Mouse (Mus musculus) layer of hippocampus, adult 2 months (tissue): ENCODE results near the gene Pbx3. TPM values are rescaled to one million over a fixed set of nuclear protein-coding genes. Genes with fewer than 3 reads are reported as not detected.
A peak's percentile ranks its signal among the peaks of the same experiment; 100 is the strongest.

Experiments used
- DNase-seq, 2 experiments: peaks; one replicate each; pipeline ENCODE4 v3.0.0; 2022; ENCODE audit warnings: low spot score in 2 of 2
- H3K27ac ChIP-seq: fragments of 200-600 bp; 2 replicates; pipeline ENCODE4 v1.8.1; 2022
- H3K4me3 ChIP-seq: fragments of 200-600 bp; 2 replicates; pipeline ENCODE4 v1.8.1; 2022; ENCODE audit warnings: mild to moderate bottlenecking
- CTCF ChIP-seq: fragments of 200-600 bp; conservative IDR thresholded peaks from 2 replicates; pipeline ENCODE4 v1.8.1; 2022; ENCODE audit warnings: antibody characterized with exemption, mild to moderate bottlenecking, moderate library complexity
- long read RNA-seq, 2 experiments: library from polyadenylated mRNA; stranded (forward); transcript quantifications; one replicate each; pipeline ENCODE4 v2.0.0; 2021; ENCODE audit warnings: borderline mapping rate in 2 of 2
- total RNA-seq, 2 experiments: library from RNA; stranded (reverse); gene quantifications; 2 replicates each; pipeline ENCODE4 v1.2.3; 2021

Pbx3 gene
- 1 to 10 TPM; 7.0 TPM for total RNA-seq
- long read RNA-seq, experiment 1, partial matches to known transcripts = 1 of 7 reads
- long read RNA-seq, experiment 1, other reads (novel, unspliced or antisense) = 5 of 7 reads
- long read RNA-seq, experiment 2, partial matches to known transcripts = 1 of 3 reads
- long read RNA-seq, experiment 2, other reads (novel, unspliced or antisense) = 2 of 3 reads

DNA sequence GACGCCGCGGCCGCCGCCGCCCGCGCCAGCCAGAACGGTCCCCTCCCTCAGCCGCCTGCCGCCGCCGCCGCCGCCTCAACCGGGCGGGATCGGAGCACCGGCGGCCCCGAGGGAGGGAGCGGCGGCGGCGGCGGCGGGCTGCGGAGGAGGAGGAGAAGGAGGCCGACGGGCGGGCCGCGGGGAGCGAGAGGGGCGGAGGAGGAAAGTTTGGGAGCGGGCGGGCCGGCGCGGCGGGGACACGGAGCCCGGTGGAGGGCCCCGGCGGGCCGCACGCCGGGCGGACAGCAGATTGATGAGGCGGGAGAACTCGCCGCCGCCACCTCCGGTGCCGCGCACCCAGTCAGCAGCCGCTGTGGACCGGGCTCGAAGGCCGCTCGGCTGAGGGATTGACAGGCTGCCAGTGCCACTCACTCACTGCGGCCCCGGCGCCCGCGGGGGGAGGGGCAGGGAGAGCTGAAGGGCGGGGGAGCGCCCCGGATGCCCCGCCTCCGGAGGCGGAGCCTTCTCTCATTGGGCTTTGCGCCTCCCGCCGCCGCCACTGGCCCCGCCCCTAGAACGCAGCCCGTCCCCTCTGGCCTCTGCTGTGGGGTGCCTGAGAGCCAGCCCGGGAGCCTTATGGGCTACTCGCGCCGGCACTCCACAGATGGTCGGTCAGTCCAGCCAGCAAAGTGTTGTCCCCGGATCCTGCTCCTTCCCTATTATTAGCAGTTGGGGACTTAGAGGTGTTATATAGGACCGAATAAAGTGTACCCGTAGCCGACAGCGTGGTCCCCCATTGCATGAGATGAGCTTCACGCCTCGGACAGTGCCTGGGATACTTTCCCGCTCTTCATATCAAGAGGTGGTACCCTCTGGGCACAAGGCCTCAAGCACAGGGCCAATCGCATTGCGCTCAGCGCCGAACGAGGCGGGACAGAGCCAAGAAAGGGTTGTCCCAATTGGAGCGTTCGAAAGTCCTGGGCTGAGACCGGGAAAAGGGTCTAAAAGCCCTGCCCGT, at the start of gene Pbx3:
Pbx3 (minus strand) TSS at position 838 of the 997 bp plus-strand sequence.
- DNase-seq = peak; percentile 88 to 89
- peak within 1 kb of the TSS; percentile 82 for H3K27ac ChIP-seq
- no peak for TF ChIP-seq CTCF
- H3K4me3 ChIP-seq = peak within 1 kb of the TSS; percentile 66

DNA sequence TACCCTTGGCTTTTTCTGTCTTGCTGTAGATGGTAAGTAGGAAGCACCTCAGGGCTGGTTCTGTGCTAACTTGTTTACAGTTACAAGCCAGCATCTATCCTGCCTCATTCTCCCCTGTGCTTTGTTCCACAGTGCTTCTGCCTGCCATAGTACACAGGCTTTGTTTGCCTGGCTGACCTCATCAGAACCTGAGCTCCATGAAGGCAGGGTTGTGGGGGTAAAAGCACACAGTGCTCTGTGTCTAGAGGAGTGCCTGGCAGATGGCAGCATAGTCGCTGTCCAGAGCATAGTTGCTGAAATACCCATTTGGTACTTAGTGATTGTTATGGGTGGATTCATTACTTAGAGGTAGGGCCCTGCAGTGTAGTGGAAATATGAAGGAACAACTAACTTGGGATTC, 47.3 kb upstream of the Pbx3 start:
- TF ChIP-seq CTCF = no peak
- no peak overlapping the region for H3K27ac ChIP-seq
- no peak overlapping the region for H3K4me3 ChIP-seq
- DNase-seq = no peak

DNA sequence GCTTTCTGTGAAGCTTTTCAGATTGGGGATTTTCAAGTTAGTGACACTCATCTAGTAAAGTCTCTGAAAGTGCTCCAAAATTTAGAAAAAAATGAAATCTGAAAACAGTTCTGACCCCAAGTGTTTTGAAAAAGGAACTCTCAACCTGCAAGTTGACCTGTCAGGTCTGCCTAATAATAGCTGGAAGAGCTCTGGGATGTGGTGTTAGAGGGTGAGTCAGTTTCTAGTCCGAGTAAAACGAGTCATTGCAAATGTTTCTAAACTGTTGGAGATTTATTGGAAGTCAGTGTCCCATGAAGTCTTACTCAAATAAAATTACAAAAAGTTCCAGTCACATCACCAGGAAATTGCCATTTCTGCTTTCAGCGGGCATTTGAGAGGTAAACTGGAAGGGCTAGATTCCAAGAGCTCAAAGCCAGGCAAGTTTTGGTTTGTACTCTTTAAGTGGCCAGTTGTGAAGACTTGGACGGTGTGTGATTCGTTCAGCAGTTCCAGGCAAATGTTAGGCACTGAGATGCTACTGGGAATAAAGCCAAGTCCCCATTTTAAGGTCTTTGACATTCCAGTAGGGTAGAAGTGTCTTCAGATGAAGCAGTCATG, 36.9 kb upstream of the Pbx3 start:
- no peak overlapping the region for H3K4me3 ChIP-seq
- no peak for DNase-seq
- no peak overlapping the region for H3K27ac ChIP-seq
- no peak for TF ChIP-seq CTCF

DNA sequence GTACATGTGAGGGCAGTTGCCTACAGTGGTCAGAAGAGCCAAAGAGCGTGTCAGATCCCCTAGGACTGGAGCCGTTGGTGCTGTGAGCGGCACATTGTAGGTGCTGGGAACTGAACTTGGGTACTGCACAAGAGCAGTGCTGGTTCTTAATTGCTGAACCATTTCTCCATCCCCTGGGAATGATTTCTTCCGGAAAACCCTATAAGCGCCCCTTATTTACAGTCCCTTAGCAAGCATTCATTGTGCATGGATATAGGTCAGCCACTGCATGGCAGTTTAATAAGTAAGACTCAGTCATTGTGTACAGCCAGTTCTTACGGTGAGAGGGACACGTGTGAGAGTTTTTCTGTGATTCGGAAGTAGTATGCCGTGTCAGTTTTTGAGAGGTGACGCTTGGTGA, 35.4 kb upstream of the Pbx3 start:
- Histone ChIP-seq H3K27ac (no peak overlapping the region), H3K4me3 (no peak overlapping the region)
- no peak for DNase-seq
- TF ChIP-seq CTCF = no peak

DNA sequence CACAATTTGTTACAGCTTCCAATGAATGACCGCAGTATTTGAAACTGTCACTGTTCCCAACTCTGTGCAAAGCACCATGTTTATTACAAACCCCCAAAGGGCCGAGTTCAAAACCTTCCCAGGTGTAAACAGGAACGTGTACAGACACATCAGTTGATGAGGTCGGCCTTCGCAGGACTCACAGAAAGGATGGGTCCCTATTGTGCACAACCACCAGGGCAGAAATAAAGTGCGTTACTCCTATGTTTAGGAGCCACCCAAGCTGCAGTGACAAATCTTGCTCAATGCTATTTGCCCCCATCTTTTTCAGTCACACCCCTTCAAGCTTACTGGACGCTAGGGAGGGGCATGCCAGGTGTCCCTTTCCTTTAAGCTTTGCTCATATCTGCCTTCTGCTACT, 34.7 kb upstream of the Pbx3 start:
- H3K4me3 ChIP-seq = peak overlapping the region; percentile 87
- H3K27ac ChIP-seq = no peak overlapping the region
- no peak for DNase-seq
- no peak for TF ChIP-seq CTCF

DNA sequence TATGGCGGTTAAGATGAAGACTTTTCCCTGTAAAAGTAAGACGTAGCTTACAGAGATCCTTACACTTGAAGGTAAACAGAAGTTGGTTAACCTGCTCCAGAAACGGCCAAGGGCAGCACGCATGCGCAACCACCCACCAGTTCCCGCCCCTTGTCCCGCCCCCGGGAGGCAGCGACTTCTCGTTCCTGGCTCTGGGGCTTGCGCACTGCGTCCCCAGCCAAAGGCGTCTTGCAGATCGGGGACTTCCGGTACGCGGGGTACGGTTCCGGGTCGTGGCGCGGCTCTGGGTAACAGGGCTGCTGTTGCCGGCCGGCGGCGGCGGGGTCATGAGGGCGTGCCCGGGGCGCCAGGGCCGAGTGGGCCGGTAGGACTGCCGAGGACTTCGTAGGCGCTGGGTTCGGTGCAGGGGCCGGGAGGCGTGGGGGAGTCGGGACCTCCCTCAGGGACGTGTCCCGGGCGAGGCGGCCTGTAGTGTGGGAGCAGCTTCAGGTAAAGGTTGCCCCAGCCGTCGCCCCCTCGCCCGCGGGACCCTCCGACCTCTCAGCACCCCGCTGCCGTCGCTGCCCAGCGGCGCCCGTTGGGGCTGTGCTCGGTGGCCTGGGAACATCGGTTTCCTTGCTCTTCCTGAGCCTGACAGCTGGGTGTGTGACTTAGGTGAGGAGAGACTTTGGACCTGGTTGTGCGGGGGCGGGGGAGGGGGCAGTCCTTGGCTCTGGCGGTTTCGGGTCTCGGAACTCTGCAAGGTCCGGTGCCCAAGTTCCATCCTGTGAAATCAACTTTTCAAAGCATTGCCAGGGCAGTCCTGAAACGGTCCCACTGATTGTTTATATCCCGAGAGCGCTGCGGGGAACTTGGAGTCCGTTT, 33.9 kb upstream of the Pbx3 start, which contains the start of gene Mapkap1:
Mapkap1 (plus strand) TSS at position 171 of the 864 bp plus-strand sequence.
- no peak for TF ChIP-seq CTCF
- H3K27ac ChIP-seq = peak within 1 kb of the TSS; percentile 88
- DNase-seq = peak; percentile 97 to 98

DNA sequence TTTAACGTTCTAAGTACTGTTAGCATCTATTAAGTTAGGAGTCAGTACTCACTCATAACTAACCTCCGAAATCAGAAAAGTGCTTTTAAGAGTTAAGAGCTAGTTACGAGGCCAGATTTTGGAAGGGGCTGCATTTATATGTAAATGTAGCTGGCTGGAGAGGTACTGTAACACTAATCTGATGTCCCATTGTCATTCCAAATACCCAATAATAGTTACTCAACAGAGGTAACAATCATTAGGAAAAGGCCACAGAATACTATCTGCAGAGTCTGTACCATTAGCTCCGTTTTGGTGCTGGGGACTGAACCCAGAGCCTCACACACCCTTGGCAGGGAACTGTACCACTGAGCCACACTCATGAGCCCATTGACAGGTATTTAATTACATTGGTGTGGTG, 26.6 kb upstream of the Pbx3 start:
- TF ChIP-seq CTCF = no peak

More for the DNA sequence above, 33.9 kb upstream of the Pbx3 start, which contains the start of gene Mapkap1:
- H3K4me3 ChIP-seq = peak within 1 kb of the TSS; percentile 87

DNA sequence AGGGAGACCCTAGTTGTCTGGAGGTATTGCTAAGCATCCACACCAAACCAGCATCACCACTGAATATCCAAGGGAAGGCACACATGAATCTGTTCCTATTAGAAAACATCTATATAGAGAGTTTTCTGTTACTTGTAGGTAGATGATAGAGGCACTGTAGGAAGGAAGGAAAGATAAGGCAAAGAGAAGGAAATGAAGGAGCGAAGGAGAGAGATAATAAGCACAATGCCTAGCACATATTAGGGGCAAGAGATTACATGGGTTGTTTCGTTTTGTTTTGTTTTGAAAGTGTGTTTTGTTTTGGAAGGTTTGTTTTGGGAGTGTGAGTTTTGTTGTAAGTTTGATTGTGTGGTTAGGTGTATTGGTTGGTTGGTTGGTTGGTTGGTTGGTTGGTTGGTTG, 6.0 kb upstream of the Pbx3 start:
- no peak overlapping the region for H3K4me3 ChIP-seq
- no peak for TF ChIP-seq CTCF
- no peak overlapping the region for H3K27ac ChIP-seq
- DNase-seq = no peak

More for the DNA sequence above, 26.6 kb upstream of the Pbx3 start:
- Histone ChIP-seq H3K4me3 (no peak overlapping the region), H3K27ac (no peak overlapping the region)
- DNase-seq = no peak

DNA sequence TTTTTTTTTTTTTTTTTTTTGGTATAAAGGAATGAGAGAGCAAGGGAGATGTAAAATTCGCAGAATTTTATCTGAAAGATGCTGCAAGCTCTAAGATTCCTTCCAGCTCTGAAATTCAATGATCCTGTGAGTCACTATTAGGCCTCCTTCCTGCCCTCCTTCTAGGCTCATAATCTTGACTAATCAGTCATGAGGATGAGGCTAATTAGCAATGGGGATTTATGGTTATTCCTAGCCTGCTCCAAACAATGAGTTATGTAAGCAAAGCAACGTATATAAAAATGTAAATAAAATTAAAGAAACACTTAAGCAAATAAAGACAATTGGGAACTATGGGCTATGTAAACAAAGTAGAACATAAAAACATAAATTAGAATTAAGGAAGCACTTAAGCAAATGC, 1.4 kb upstream of the Pbx3 start:
- no peak for DNase-seq
- TF ChIP-seq CTCF = no peak
- Histone ChIP-seq H3K4me3 (no peak overlapping the region), H3K27ac (no peak overlapping the region)

DNA sequence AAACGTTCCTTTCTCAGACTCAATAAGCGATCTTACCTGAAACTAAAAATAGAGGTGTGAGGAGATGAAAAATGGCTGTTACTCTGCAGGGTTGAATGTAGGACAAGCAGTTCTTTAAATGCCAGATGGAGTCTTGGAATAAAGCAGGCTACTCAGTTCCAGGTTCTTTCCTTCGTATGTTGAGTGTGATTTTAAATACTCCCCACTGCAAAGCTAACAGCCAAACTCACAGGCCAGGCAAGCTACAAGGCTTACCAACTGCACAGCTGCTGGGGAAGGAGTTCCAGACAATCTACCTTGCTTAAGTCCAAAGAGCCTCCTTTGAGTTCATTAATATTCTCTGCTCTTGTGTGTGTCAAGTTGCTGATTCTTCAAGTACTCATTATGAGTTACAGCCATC, 944 bp upstream of the Pbx3 start:
- Histone ChIP-seq H3K27ac (no peak overlapping the region), H3K4me3 (no peak overlapping the region)
- DNase-seq = no peak
- TF ChIP-seq CTCF = no peak

DNA sequence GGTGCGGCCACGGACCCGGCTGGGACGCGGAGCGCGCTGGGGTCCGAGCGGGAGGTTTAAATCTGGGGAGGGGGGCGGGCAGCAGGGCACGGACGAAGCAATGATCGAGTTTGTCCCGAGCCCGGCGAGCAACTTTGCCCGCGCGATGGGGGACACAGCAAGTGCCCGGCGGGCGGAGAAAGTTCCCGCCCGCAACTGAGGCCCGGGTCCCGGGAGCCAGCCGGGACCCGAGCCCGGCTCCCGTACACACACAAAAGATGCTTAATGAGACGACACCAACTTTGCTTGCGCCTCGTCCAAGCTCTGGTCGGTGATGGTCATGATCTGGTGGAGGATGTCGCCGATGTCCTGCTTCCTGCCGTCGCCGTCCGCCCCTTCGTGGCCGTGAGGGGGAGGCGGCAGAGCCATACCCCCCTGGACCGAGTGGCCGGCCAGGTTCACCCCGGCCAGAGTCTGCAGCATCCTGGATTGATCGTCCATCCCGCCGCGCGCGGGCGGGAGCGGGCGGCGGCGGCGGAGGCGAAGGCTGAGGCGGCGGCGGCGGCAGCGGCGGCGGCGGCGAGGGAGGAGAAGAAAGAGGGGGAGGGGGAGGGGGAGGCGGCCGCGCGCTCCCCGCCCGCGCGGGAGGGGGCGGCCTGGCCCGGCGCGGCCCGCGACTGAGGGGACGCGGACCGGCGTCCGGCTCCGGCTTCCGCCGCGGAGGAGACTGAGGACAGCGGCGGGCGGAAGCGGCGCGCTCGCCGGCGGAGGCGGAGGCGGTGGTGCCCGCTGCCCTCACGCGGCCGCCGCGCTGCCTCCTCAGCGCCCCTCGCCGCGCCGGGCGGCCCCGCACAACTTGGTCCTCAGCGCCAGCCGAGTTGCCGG, 1.3 kb downstream of the Pbx3 start:
- TF ChIP-seq CTCF = no peak
- H3K27ac ChIP-seq = peak overlapping the region; percentile 82; the same call in 1 of the 2 replicates
- H3K4me3 ChIP-seq = peak overlapping the region; percentile 67
- peak in 1 of 2 experiments; percentile 4 for DNase-seq
